Mouse (Mus musculus): ENCODE data around the gene Bpifb1. TPM values are rescaled to one million over a fixed set of nuclear protein-coding genes. Genes with fewer than 3 reads are reported as not detected.

The Bpifb1 gene
- total and polyA plus RNA-seq, 2 experiments: not detected

DNA sequence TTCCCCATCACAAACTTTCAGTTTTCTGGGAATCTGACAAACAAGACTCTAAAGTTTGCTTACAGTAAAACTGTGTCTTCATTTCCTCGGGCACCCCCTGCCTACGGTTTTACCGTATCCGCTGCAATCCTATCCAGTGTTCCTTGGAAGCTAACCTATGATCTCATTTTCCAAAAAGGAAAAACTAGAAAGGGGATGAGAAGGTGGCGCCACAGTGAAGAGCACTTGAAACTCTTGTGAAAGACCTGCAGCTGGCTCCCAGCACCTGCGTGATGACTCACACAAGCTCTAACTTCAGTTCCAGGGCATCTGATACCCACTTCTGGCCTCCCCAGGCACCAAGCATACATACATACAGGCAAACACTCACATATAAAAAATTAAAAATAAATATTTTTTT lies 5.3 kb upstream of the Bpifb1 start:
- DNase-seq (ENCODE audit: extremely low read depth, low read depth, low spot score): no peak

DNA sequence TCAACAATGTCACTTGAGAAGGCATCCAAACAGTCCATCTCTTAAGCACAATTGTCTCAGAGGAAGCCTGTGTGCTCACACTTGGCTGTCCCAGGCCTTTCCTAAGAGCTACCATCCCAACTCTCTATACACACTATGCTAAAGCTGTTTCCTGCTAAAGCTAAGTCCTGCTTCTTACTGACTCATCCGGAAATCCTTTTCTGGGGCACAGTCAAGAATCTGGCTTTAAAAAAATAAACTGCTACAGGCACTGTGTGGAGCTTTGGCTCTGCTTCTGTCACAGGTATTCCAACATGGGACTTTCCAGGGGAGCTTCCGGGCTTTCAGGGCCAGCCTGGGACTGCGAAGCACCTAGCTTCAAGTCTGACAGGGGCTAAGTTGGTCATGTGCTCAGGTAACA lies 4.9 kb upstream of the Bpifb1 start:
- no peak overlapping the region for H3K9ac ChIP-seq (ENCODE audit: low read depth, low read length)
- no peaks in the 10 kb centered on the region for H3K4me1 ChIP-seq (ENCODE audit: control insufficient read depth, insufficient read depth, low read length)
- H3K4me3 ChIP-seq (ENCODE audit: insufficient read depth, low read depth, low read length): no peak overlapping the region
- no peaks in the 10 kb centered on the region for H3K27me3 ChIP-seq (ENCODE audit: control insufficient read depth, insufficient read depth, low read length)
- WGBS: 78% methylated on average over 3 of the region's 3 CpGs
- TF ChIP-seq POLR2A (IDR thresholded peaks at IDR 0.05; ENCODE audit: extremely low read depth, insufficient read depth, low read length): no peak
- no peak for TF ChIP-seq CTCF (IDR thresholded peaks at IDR 0.05; ENCODE audit: low read depth, low read length)
- no peak overlapping the region for H3K27ac ChIP-seq (replicated peaks; ENCODE audit: insufficient read depth, low read depth, low read length)
- no peaks in the 10 kb centered on the region for H3K79me2 ChIP-seq (ENCODE audit: control insufficient read depth, insufficient read depth, low read length)
- no peak for DNase-seq (ENCODE audit: extremely low read depth, low read depth, low spot score)
- H3K36me3 ChIP-seq (ENCODE audit: control insufficient read depth, insufficient read depth, low read length): no peaks in the 10 kb centered on the region

More for the DNA sequence above, 5.3 kb upstream of the Bpifb1 start:
- TF ChIP-seq CTCF (IDR thresholded peaks at IDR 0.05; ENCODE audit: low read depth, low read length) (no peak), POLR2A (IDR thresholded peaks at IDR 0.05; ENCODE audit: extremely low read depth, insufficient read depth, low read length) (no peak)
- no peaks in the 10 kb centered on the region for H3K79me2 ChIP-seq (ENCODE audit: control insufficient read depth, insufficient read depth, low read length)
- WGBS: 94% methylated on average over 6 of the region's 6 CpGs
- H3K4me3 ChIP-seq (ENCODE audit: insufficient read depth, low read depth, low read length): no peak overlapping the region
- H3K27me3 ChIP-seq (ENCODE audit: control insufficient read depth, insufficient read depth, low read length): no peaks in the 10 kb centered on the region
- no peak overlapping the region for H3K9ac ChIP-seq (ENCODE audit: low read depth, low read length)
- no peak overlapping the region for H3K27ac ChIP-seq (replicated peaks; ENCODE audit: insufficient read depth, low read depth, low read length)
- H3K4me1 ChIP-seq (ENCODE audit: control insufficient read depth, insufficient read depth, low read length): no peaks in the 10 kb centered on the region
- no peaks in the 10 kb centered on the region for H3K36me3 ChIP-seq (ENCODE audit: control insufficient read depth, insufficient read depth, low read length)

DNA sequence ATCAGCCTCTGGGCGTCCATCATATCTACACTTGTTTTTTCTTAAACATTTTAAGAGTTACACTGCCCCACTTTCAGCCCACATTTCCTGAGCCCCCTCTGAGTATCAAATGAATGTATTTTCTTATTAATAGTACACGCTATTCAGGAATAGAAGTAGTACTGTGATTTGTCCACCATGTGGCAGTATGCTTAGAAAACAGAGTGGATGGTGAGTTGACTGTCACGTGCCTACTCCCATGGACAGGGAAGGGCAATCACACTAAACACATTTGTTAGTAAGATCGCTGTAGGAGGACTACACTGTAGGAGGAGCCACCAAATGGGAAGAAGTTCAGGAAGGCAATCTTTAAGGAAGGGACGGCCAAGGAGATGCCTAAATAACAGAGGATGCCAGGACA lies 3.1 kb upstream of the Bpifb1 start:
- Histone ChIP-seq H3K4me3 (ENCODE audit: insufficient read depth, low read depth, low read length) (no peak overlapping the region), H3K9ac (ENCODE audit: low read depth, low read length) (no peak overlapping the region), H3K79me2 (ENCODE audit: control insufficient read depth, insufficient read depth, low read length) (no peaks in the 10 kb centered on the region), H3K36me3 (ENCODE audit: control insufficient read depth, insufficient read depth, low read length) (no peaks in the 10 kb centered on the region), H3K4me1 (ENCODE audit: control insufficient read depth, insufficient read depth, low read length) (no peaks in the 10 kb centered on the region), H3K27ac (replicated peaks; ENCODE audit: insufficient read depth, low read depth, low read length) (no peak overlapping the region), H3K27me3 (ENCODE audit: control insufficient read depth, insufficient read depth, low read length) (no peaks in the 10 kb centered on the region)
- 50% methylated on average over 5 of the region's 5 CpGs for WGBS
- TF ChIP-seq CTCF (IDR thresholded peaks at IDR 0.05; ENCODE audit: low read depth, low read length) (no peak), POLR2A (IDR thresholded peaks at IDR 0.05; ENCODE audit: extremely low read depth, insufficient read depth, low read length) (no peak)
- peak; percentile 24 for DNase-seq (ENCODE audit: extremely low read depth, low read depth, low spot score)

DNA sequence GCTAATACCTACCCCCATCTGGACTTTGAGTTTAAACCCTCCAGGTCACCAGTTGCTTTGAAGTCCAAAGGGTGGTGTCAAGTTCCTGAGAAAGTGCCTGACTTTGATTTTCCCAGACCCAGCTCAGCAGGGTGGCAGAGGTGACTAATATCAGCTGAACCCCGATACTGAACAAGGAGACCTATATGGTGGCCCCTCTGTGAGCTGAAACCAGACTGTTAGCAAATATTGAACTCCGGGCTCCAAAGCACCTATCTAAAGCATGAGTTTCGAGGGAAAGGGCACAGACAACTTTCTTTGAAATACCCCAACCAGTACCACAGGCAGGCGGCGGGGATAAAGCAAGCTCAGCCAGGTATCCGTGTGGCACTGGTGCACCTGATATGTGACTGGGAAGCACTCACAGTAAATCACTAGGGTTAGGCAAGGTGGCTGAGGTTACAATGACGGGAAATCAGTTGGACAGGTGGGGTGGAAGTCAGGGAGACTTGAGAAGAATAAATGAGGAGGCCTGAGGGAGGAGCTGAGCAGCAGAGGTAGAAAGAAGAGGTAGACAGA lies 662 bp upstream of the Bpifb1 start:
- Histone ChIP-seq H3K9ac (ENCODE audit: low read depth, low read length) (no peak overlapping the region), H3K79me2 (ENCODE audit: control insufficient read depth, insufficient read depth, low read length) (no peaks in the 10 kb centered on the region), H3K36me3 (ENCODE audit: control insufficient read depth, insufficient read depth, low read length) (no peaks in the 10 kb centered on the region), H3K27ac (replicated peaks; ENCODE audit: insufficient read depth, low read depth, low read length) (no peak overlapping the region), H3K4me1 (ENCODE audit: control insufficient read depth, insufficient read depth, low read length) (no peaks in the 10 kb centered on the region), H3K4me3 (ENCODE audit: insufficient read depth, low read depth, low read length) (no peak overlapping the region), H3K27me3 (ENCODE audit: control insufficient read depth, insufficient read depth, low read length) (no peaks in the 10 kb centered on the region)
- TF ChIP-seq POLR2A (IDR thresholded peaks at IDR 0.05; ENCODE audit: extremely low read depth, insufficient read depth, low read length) (no peak), CTCF (IDR thresholded peaks at IDR 0.05; ENCODE audit: low read depth, low read length) (no peak)
- DNase-seq (ENCODE audit: extremely low read depth, low read depth, low spot score): no peak
- 58% methylated on average over 7 of the region's 7 CpGs for WGBS

DNA sequence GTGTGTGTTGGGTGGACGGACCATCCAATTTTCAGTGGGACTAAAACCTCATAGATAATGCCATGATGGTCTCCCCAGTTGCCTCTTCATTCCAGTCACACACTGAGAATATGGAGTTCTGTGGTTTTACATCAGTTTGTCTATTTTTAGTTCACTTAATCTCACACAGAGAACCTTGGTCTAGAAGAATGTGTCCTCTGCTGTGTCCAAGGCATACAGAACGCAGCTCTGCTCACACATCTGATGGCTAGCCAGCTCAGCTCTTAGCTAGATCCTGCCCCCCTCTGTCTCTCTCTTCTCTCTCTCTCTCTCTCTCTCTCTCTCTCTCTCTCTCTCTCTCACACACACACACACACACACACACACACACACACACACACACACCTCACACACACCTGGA lies 1.5 kb downstream of the Bpifb1 start:
- DNase-seq (ENCODE audit: extremely low read depth, low read depth, low spot score): no peak
- Histone ChIP-seq H3K9ac (ENCODE audit: low read depth, low read length) (no peak overlapping the region), H3K4me3 (ENCODE audit: insufficient read depth, low read depth, low read length) (no peak overlapping the region), H3K4me1 (ENCODE audit: control insufficient read depth, insufficient read depth, low read length) (no peaks in the 10 kb centered on the region), H3K79me2 (ENCODE audit: control insufficient read depth, insufficient read depth, low read length) (no peaks in the 10 kb centered on the region), H3K36me3 (ENCODE audit: control insufficient read depth, insufficient read depth, low read length) (no peaks in the 10 kb centered on the region), H3K27me3 (ENCODE audit: control insufficient read depth, insufficient read depth, low read length) (no peaks in the 10 kb centered on the region), H3K27ac (replicated peaks; ENCODE audit: insufficient read depth, low read depth, low read length) (no peak overlapping the region)
- no peak for TF ChIP-seq POLR2A (IDR thresholded peaks at IDR 0.05; ENCODE audit: extremely low read depth, insufficient read depth, low read length)
- no peak for TF ChIP-seq CTCF (IDR thresholded peaks at IDR 0.05; ENCODE audit: low read depth, low read length)
- WGBS: 79% methylated on average over 2 of the region's 2 CpGs

DNA sequence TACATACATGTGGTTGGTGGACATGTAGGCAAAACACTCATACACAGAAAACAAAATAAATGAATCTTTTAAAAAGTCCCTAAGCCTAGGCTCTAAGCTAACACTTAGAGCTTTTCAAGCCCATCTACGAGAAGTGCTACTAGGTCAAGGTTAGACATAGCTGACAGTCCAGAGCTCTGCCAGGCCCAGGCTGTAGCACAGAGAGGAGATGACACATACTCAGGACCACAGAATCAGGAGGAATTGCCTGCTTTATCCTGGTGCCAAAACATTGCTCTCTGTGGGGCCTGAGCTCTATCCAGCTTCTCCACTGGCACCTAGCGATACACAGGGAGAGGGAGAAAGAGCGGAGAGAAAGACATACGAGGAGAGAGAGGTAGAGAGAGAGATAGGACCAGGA lies 2.5 kb downstream of the Bpifb1 start:
- Histone ChIP-seq H3K9ac (ENCODE audit: low read depth, low read length) (no peak overlapping the region), H3K4me3 (ENCODE audit: insufficient read depth, low read depth, low read length) (no peak overlapping the region), H3K4me1 (ENCODE audit: control insufficient read depth, insufficient read depth, low read length) (no peaks in the 10 kb centered on the region), H3K79me2 (ENCODE audit: control insufficient read depth, insufficient read depth, low read length) (no peaks in the 10 kb centered on the region), H3K36me3 (ENCODE audit: control insufficient read depth, insufficient read depth, low read length) (no peaks in the 10 kb centered on the region), H3K27ac (replicated peaks; ENCODE audit: insufficient read depth, low read depth, low read length) (no peak overlapping the region), H3K27me3 (ENCODE audit: control insufficient read depth, insufficient read depth, low read length) (no peaks in the 10 kb centered on the region)
- no peak for TF ChIP-seq CTCF (IDR thresholded peaks at IDR 0.05; ENCODE audit: low read depth, low read length)
- TF ChIP-seq POLR2A (IDR thresholded peaks at IDR 0.05; ENCODE audit: extremely low read depth, insufficient read depth, low read length): no peak
- no peak for DNase-seq (ENCODE audit: extremely low read depth, low read depth, low spot score)
- WGBS: 86% methylated on average over 4 of the region's 4 CpGs
